Mouse (Mus musculus) lung, embryonic 15.5 days (tissue): ENCODE data around the gene Ikzf4. TPM values are rescaled to one million over a fixed set of nuclear protein-coding genes. Genes with fewer than 3 reads are reported as not detected.

Experiments
- ATAC-seq: fragments of 200-750 bp; cut with Nextera tagmentation; 2 replicates; pipeline ENCODE4 v1.8.0; 2017; ENCODE audit warnings: moderate number of reproducible peaks, borderline replicate concordance; ENCODE audit not compliant: low FRiP score, low TSS enrichment; ENCODE audit errors: extremely low read depth
- H3K27ac ChIP-seq: fragments of 300-500 bp; sonication (generic); 2 replicates; pipeline ENCODE4 v1.5.1; 2015; ENCODE audit warnings: moderate library complexity, mild to moderate bottlenecking, inconsistent platforms
- H3K27me3 ChIP-seq: fragments of 300-500 bp; sonication (generic); 2 replicates; pipeline ENCODE4 v1.6.1; 2015; ENCODE audit warnings: inconsistent platforms
- H3K36me3 ChIP-seq: fragments of 300-500 bp; sonication (generic); 2 replicates; pipeline ENCODE4 v1.6.1; 2015; ENCODE audit warnings: inconsistent platforms
- H3K4me1 ChIP-seq: fragments of 300-500 bp; sonication (generic); 2 replicates; pipeline ENCODE4 v1.6.1; 2015; ENCODE audit warnings: inconsistent platforms
- H3K4me2 ChIP-seq: fragments of 300-500 bp; sonication (generic); 2 replicates; pipeline ENCODE4 v1.6.1; 2015; ENCODE audit warnings: inconsistent platforms, mild to moderate bottlenecking, moderate library complexity
- H3K4me3 ChIP-seq: fragments of 300-500 bp; sonication (generic); 2 replicates; pipeline ENCODE4 v1.5.1; 2015; ENCODE audit warnings: mild to moderate bottlenecking, inconsistent platforms
- H3K9ac ChIP-seq: fragments of 300-500 bp; sonication (generic); 2 replicates; pipeline ENCODE4 v1.6.1; 2015; ENCODE audit warnings: inconsistent platforms
- H3K9me3 ChIP-seq: fragments of 300-500 bp; sonication (generic); 2 replicates; pipeline ENCODE4 v1.6.1; 2016; ENCODE audit warnings: inconsistent platforms
- WGBS: fragments of 180-500 bp; shearing (Covaris S2); methylation state at CpG from one replicate; pipeline ENCODE4 v1.1.7; 2015; 5-methylcytosine and 5-hydroxymethylcytosine counted together
- polyA plus RNA-seq: library from polyadenylated mRNA; unstranded; fragments of >200 nt; fragmentation: Nextera tagmentation; extraction: Ambion mirVana; gene quantifications from 2 replicates; pipeline ENCODE4 v1.2.1, GENCODE M21; 2015

The Ikzf4 gene
- polyA plus RNA-seq, 1 experiment from 2014 or later, result 2.2 TPM

DNA sequence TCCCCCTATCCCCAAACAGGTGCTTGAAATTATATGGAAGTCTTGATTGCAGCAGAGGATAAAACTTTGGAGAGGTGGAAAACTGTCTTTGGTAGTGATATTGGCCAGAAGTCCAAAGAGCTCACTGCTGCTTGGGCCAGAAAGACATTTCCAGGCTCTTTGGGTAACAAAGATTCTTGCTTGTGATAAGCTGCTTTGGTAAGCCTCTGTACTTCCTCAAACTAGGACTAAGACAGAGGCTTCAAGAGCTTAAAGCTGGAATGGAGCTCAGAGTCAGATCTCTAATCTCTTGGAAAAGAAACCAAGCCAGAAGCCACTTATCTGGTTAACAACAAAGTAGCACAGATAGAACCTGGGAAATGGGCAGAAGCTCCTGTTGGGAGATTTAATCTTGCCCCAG, 16.7 kb upstream of the Ikzf4 start:
- no peaks in the 10 kb centered on the region for H3K27me3 ChIP-seq
- H3K4me3 ChIP-seq, result no peak overlapping the region
- no peak overlapping the region for H3K27ac ChIP-seq
- ATAC-seq, result no peak
- no peak overlapping the region for H3K4me2 ChIP-seq
- no peaks in the 10 kb centered on the region for H3K4me1 ChIP-seq
- no peak overlapping the region for H3K9ac ChIP-seq
- H3K36me3 ChIP-seq, result no peaks in the 10 kb centered on the region
- no peaks in the 10 kb centered on the region for H3K9me3 ChIP-seq

DNA sequence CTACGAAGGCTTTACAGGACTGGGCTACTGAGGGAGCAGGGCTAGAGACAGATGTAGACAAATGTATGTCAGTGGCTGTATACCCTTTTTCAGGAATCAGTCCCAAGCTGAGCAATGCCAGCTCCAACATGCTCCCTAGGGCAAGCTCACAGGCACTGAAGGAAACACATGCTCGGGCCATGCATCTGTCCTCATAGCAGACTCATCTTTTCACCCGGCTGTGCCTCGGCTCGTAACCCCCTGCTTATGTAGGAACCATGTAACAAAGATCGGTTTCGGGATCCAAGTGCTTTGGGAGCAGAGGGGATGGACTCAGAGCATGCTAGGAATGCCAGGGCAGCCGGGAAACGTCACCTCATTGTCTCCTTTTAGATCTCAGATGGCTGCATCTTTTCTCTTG, 13.7 kb upstream of the Ikzf4 start:
- H3K4me2 ChIP-seq, result no peak overlapping the region
- no peak overlapping the region for H3K4me3 ChIP-seq
- H3K27me3 ChIP-seq, result no peaks in the 10 kb centered on the region
- ATAC-seq, result no peak
- no peaks in the 10 kb centered on the region for H3K9me3 ChIP-seq
- no peaks in the 10 kb centered on the region for H3K36me3 ChIP-seq
- WGBS, result 34% methylated on average over 9 of the region's 9 CpGs
- no peak overlapping the region for H3K9ac ChIP-seq
- H3K4me1 ChIP-seq, result no peaks in the 10 kb centered on the region
- H3K27ac ChIP-seq, result no peak overlapping the region

DNA sequence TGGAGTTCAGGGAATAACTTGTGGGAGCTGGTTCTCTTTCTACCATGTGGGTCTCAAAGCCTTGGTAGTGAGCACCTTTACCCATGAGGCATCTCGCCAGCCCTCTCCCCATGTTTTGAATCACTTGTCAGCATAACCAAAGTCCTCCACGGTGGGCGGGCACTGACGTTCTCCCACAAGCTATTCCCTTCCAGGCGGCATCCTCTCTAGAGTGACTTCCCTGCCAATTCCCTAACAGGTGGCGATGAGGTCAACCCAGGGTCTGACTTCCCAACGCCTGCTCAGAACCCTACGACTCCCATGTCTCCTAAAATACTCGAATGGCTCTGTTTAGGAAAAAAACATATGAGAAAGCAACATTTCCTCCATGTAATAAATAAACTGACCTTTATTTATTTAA, 12.1 kb upstream of the Ikzf4 start:
- no peak overlapping the region for H3K27ac ChIP-seq
- 43% methylated on average over 9 of the region's 9 CpGs for WGBS
- no peaks in the 10 kb centered on the region for H3K36me3 ChIP-seq
- no peaks in the 10 kb centered on the region for H3K9me3 ChIP-seq
- ATAC-seq, result no peak
- no peaks in the 10 kb centered on the region for H3K4me1 ChIP-seq
- no peak overlapping the region for H3K4me2 ChIP-seq
- no peaks in the 10 kb centered on the region for H3K27me3 ChIP-seq
- no peak overlapping the region for H3K4me3 ChIP-seq
- no peak overlapping the region for H3K9ac ChIP-seq

DNA sequence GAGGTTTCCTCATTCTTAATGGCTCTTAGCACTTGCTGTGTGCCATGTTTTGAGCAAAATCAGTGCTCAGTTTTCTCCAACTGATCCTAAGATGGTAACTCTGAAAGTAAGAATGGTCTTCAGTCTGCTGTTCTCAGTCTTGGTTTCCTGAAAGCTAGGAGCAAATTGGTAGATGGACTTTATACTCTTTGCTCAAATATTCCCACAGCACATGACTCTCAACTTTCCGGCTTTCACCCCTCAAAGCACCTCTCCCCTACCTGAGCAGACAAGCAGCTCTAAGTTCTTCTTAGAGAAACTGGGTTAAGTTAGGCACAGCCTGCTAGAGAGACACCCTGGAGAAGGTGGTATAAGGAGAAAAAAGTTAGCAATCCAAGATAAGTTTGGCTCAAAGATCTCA, 10.9 kb upstream of the Ikzf4 start:
- Histone ChIP-seq H3K9me3 (no peaks in the 10 kb centered on the region), H3K9ac (no peak overlapping the region), H3K27ac (no peak overlapping the region), H3K4me3 (no peak overlapping the region), H3K27me3 (no peaks in the 10 kb centered on the region), H3K4me1 (no peaks in the 10 kb centered on the region), H3K4me2 (no peak overlapping the region), H3K36me3 (no peaks in the 10 kb centered on the region)
- 72% methylated on average over 1 of the region's 1 CpGs for WGBS
- ATAC-seq, result no peak

DNA sequence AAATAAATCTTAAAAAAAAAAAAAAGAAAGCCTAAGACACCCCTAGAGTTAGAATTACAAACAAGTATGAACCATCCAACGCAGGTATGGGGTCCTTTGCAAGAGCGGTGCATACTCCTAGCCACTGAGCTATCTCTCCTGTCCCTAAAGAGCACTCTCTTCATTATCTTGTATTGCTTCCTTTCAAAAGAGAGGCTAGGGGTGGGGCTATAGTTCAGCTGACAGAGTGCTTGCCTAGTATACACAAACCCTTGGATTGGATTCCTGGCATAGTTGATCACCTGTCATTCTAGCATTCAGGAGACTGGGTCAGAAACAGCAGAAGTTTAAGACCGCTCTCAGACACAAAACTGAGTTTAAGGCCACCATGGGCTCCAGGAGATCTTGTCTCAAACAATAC, 9.5 kb upstream of the Ikzf4 start:
- peak overlapping the region; percentile 33; the same call in 1 of the 2 replicates for H3K27ac ChIP-seq
- H3K4me2 ChIP-seq, result no peak overlapping the region

DNA sequence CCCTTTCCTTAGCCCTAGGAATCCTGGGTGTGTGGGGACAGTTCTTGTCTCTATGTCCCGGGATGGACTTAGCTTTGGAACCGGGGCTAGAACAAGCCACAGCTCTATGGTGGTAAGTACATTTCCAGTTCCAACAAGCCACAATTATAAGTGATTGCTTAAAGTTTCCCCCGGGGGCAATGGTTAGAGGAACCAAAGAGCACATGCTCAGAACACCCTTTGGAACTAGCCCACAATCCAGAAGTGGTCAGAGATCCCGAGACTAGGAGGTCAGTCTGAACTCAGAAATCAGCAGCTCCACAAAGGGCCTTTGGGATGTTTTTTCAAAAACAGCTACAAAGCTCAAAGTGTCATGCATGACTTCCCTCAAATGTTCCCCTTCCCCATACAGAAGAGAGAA, 8.1 kb upstream of the Ikzf4 start:
- 62% methylated on average over 4 of the region's 4 CpGs for WGBS
- H3K36me3 ChIP-seq, result no peaks in the 10 kb centered on the region
- H3K4me2 ChIP-seq, result no peak overlapping the region
- no peaks in the 10 kb centered on the region for H3K27me3 ChIP-seq
- H3K27ac ChIP-seq, result no peak overlapping the region
- H3K9me3 ChIP-seq, result no peaks in the 10 kb centered on the region
- no peak overlapping the region for H3K9ac ChIP-seq
- H3K4me3 ChIP-seq, result no peak overlapping the region
- H3K4me1 ChIP-seq, result no peaks in the 10 kb centered on the region
- ATAC-seq, result no peak

More for the DNA sequence above, 9.5 kb upstream of the Ikzf4 start:
- ATAC-seq, result no peak
- WGBS, result 27% methylated on average over 3 of the region's 3 CpGs
- H3K27me3 ChIP-seq, result no peaks in the 10 kb centered on the region
- no peaks in the 10 kb centered on the region for H3K36me3 ChIP-seq
- no peak overlapping the region for H3K4me3 ChIP-seq
- H3K4me1 ChIP-seq, result no peaks in the 10 kb centered on the region
- no peak overlapping the region for H3K9ac ChIP-seq
- H3K9me3 ChIP-seq, result no peaks in the 10 kb centered on the region

DNA sequence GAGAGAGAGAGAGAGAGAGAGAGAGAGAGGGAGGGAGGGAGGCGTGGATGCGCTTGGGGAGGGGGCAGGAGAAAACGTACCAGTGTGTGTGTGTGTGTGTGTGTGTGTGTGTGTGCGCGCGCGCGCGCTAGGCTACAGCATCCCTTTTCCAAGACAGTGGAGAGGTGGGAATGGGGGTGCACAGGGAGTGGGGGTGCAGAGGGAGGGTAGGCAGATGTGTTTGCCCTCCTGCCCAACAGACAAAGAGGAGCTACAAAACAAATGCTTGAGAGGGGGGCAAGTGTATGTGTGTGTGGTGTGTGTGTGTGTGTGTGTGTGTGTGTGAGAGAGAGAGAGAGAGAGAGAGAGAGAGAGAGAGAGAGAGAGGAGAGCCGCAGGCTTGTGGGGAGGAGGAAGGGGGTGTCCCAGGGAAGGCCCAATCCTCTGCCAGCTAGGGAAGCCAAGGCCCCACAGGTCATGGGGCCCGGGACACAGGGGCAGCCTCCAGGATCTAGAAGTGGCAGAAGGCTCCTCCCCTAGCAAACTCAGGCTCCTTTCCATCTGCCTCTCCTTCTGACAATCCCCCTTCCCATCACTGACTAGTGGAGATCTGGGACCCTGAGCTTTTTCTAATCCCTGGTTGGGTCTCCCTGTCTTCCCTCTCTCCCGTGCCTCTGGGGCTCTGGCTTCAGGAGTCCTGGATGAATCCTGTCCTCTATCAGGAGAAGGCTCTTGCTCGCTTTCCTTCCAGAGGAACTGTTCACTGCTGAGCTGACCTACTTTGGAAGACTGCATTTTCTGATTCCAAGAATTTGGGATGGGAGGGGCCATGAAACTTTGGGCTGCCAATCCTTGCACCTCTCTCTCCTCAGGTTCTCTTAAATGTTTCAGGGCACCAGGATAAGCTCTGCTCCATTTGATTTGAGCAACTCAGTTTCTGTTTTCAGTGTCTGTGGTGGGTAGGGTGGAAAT, 623 bp upstream of the Ikzf4 start:
- Histone ChIP-seq H3K9ac (no peak overlapping the region), H3K4me3 (peak overlapping the region; percentile 50), H3K27ac (no peak overlapping the region), H3K4me2 (peak overlapping the region; percentile 89), H3K4me1 (peaks cover 25% of the 10 kb centered on the region; the same call in 1 of the 2 replicates), H3K27me3 (0 out of 2 replicates have a peak, but pooled peaks cover 4% of the 10 kb centered on the region), H3K36me3 (no peaks in the 10 kb centered on the region), H3K9me3 (no peaks in the 10 kb centered on the region)
- ATAC-seq, result peak; percentile 59; the same call in 1 of the 2 replicates
- WGBS, result 3% methylated on average over 13 of the region's 13 CpGs

DNA sequence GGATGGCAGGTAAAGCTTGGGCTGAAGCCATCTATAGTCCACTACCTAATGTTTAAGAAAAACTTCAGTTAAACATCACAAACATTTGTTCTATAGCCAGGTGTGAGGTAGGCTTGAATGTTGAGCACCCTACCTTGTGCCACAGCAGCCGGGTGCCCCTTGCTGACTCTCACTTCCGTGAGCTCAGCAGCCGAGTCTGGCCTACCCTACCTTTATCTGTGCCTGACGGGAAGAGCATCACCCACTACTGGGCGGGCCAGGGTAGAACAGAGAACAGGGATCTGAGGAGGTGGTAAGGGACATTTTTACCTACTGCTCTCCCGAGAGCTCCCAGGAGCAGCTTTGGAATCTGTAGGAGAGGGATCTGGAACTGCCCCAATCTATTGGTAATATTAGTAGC, 3.0 kb downstream of the Ikzf4 start:
- no peak for ATAC-seq
- H3K4me3 ChIP-seq, result no peak overlapping the region
- no peak overlapping the region for H3K4me2 ChIP-seq
- H3K36me3 ChIP-seq, result no peaks in the 10 kb centered on the region
- WGBS, result 78% methylated on average over 6 of the region's 6 CpGs
- H3K27ac ChIP-seq, result no peak overlapping the region
- H3K27me3 ChIP-seq, result 0 out of 2 replicates have a peak, but pooled peaks cover 4% of the 10 kb centered on the region
- no peaks in the 10 kb centered on the region for H3K9me3 ChIP-seq
- peaks cover 25% of the 10 kb centered on the region; the same call in 1 of the 2 replicates for H3K4me1 ChIP-seq
- no peak overlapping the region for H3K9ac ChIP-seq

DNA sequence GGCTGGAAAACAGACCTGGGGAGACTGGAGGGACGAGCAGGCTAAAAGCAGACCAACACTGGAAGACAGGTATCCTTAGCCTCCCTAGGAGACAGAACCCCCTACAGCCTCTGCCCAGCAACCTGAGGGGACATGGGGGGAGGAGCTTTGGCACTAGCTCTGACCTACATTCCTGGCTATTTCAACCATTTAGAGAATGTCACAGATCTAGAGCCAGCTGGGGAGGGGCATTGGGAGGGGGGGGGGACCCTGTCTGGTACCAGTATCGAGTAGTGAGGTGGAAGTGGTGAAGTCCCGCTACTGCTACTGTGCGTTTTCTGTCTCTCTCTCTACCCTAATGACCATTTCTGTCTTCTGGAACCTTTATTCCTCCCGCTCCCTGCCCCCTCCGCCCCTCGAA, 3.9 kb downstream of the Ikzf4 start:
- no peak overlapping the region for H3K4me2 ChIP-seq
- ATAC-seq, result 0 out of 2 replicates have a peak, but pooled peaks have one; percentile 9

DNA sequence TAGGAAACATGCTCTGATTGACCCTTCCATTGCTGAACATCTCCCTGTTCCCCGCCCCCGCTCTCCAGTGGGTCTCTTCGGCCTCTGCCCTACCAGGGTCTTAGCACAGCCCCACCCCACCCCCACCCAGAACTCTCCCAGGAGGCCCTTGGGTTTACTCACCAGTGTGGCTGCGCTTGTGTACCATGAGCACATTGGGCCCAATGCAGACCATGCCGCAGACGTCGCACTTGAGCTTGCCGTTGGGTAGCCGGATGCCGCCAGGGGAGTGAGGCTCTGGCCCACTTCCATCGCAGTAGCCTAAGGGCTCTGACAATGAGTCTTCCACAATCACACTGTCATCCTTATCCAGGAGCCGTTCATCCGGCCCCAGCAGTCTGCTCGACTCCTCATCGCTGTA, 4.9 kb downstream of the Ikzf4 start:
- 90% methylated on average over 15 of the region's 15 CpGs for WGBS
- 0 out of 2 replicates have a peak, but pooled peaks cover 4% of the 10 kb centered on the region for H3K27me3 ChIP-seq
- no peak overlapping the region for H3K4me2 ChIP-seq
- no peak overlapping the region for H3K4me3 ChIP-seq
- no peaks in the 10 kb centered on the region for H3K9me3 ChIP-seq
- H3K9ac ChIP-seq, result no peak overlapping the region
- no peak for ATAC-seq
- no peaks in the 10 kb centered on the region for H3K36me3 ChIP-seq
- peaks cover 17% of the 10 kb centered on the region; the same call in 1 of the 2 replicates for H3K4me1 ChIP-seq
- H3K27ac ChIP-seq, result no peak overlapping the region

More for the DNA sequence above, 3.9 kb downstream of the Ikzf4 start:
- H3K4me1 ChIP-seq, result peaks cover 25% of the 10 kb centered on the region; the same call in 1 of the 2 replicates
- H3K9ac ChIP-seq, result no peak overlapping the region
- 0 out of 2 replicates have a peak, but pooled peaks cover 4% of the 10 kb centered on the region for H3K27me3 ChIP-seq
- no peak overlapping the region for H3K27ac ChIP-seq
- 59% methylated on average over 7 of the region's 7 CpGs for WGBS
- H3K9me3 ChIP-seq, result no peaks in the 10 kb centered on the region
- H3K4me3 ChIP-seq, result no peak overlapping the region
- H3K36me3 ChIP-seq, result no peaks in the 10 kb centered on the region

DNA sequence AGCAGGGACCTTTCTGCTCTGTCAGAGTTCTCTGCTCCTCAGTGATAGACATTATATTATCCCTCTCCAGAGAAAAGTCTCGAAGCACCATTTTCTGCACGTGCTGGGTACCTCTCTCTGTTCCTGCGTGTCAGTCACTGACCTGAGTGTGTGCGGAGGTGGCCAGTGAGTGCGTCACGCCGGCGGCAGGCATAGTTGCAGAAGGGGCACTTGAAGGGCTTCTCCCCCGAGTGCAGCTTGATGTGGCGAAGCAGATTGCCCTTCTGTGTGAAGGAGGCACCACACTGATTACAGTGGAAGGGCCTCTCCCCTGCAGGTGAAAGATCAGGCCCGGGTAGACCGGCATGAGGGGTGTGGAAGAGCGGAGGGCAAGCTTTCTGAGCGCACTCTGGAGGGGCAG, 5.8 kb downstream of the Ikzf4 start:
- Histone ChIP-seq H3K27ac (no peak overlapping the region), H3K4me1 (peaks cover 11% of the 10 kb centered on the region; the same call in 1 of the 2 replicates), H3K9me3 (no peaks in the 10 kb centered on the region), H3K9ac (no peak overlapping the region), H3K27me3 (0 out of 2 replicates have a peak, but pooled peaks cover 4% of the 10 kb centered on the region), H3K4me2 (no peak overlapping the region), H3K4me3 (no peak overlapping the region), H3K36me3 (no peaks in the 10 kb centered on the region)
- no peak for ATAC-seq
- WGBS, result 80% methylated on average over 14 of the region's 14 CpGs

DNA sequence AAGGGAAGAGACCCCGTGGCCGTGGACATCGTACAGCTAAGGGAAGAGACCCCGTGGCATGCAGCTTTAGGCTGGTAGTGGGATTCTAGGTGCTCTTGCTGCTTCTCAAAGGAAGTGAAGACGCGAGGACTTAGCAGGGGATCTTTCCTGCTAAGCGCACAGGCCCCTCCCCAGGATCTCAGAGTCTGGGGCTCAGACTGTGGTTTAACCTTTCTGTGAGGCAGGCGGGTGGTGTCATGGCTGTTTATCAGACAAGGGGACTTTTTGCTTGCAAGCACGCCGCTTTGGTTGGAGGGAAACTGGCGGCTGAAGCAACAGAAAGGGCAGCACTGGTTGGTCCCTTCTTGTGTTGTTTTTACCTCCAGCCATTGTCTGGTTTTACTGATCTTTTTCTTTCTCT, 8.8 kb downstream of the Ikzf4 start:
- H3K9ac ChIP-seq, result no peak overlapping the region
- no peak for ATAC-seq
- 30% methylated on average over 11 of the region's 11 CpGs for WGBS
- H3K4me1 ChIP-seq, result peaks cover 4% of the 10 kb centered on the region; the same call in 1 of the 2 replicates
- H3K4me2 ChIP-seq, result no peak overlapping the region
- no peaks in the 10 kb centered on the region for H3K36me3 ChIP-seq
- H3K4me3 ChIP-seq, result no peak overlapping the region
- no peak overlapping the region for H3K27ac ChIP-seq
- H3K27me3 ChIP-seq, result no peaks in the 10 kb centered on the region
- H3K9me3 ChIP-seq, result no peaks in the 10 kb centered on the region
